Mouse (Mus musculus) ovary, adult 18-20 months (tissue): ENCODE measurements around the gene Ing4.
"Not testable (repeated sequence)": the region's sequence is repeated elsewhere in the genome, so short reads cannot be mapped to it uniquely, and the experiment has no call there.

Experiments
- DNase-seq: peaks from one replicate; pipeline ENCODE4 v3.0.0; 2022; ENCODE audit warnings: low spot score, mixed read lengths

The Ing4 gene

GRCm38 (mm10) chr6:125039533-125040153, at the start of gene Ing4:
Gene Ing4 (plus strand): TSS chr6:125039760.
- peak; percentile 88 for DNase-seq

- no peak for DNase-seq
These were observed 47.3 kb upstream of the Ing4 start for GRCm38 (mm10) chr6:124992241-124992640.

GRCm38 (mm10) chr6:124993365-124993764, 46.2 kb upstream of the Ing4 start:
- peak; percentile 30 for DNase-seq

- no peak for DNase-seq
These were observed 45.7 kb upstream of the Ing4 start for GRCm38 (mm10) chr6:124993876-124994275.

- DNase-seq, result no peak
These were observed 44.3 kb upstream of the Ing4 start for GRCm38 (mm10) chr6:124995246-124995645.

GRCm38 (mm10) chr6:124995831-124996403, 43.6 kb upstream of the Ing4 start:
- no peak for DNase-seq

GRCm38 (mm10) chr6:124996551-124997501, 42.7 kb upstream of the Ing4 start, which contains the start of gene Pianp:
Gene Pianp (plus strand): TSS chr6:124996694.
- peak; percentile 43 for DNase-seq

- DNase-seq, result no peak
These were observed 41.5 kb upstream of the Ing4 start for GRCm38 (mm10) chr6:124998066-124998465.

GRCm38 (mm10) chr6:124999091-124999490, 40.5 kb upstream of the Ing4 start:
- DNase-seq, result no peak

- no peak for DNase-seq
These were observed 40.0 kb upstream of the Ing4 start for GRCm38 (mm10) chr6:124999546-124999945.

- DNase-seq, result no peak
These were observed 35.9 kb upstream of the Ing4 start for GRCm38 (mm10) chr6:125003706-125004105.

- DNase-seq, result no peak
These were observed 34.5 kb upstream of the Ing4 start for GRCm38 (mm10) chr6:125005086-125005485.

GRCm38 (mm10) chr6:125008060-125008459, 31.5 kb upstream of the Ing4 start:
- no peak for DNase-seq

- peak; percentile 99 for DNase-seq
These were observed 30.9 kb upstream of the Ing4 start for GRCm38 (mm10) chr6:125008586-125009128.

GRCm38 (mm10) chr6:125009129-125009180, 30.6 kb upstream of the Ing4 start, which contains the start of gene Zfp384:
Gene Zfp384 (plus strand): TSS chr6:125009145.
- no peak for DNase-seq

GRCm38 (mm10) chr6:125009181-125010073, 30.1 kb upstream of the Ing4 start:
- peak; percentile 74 for DNase-seq

- DNase-seq, result no peak
These were observed 21.9 kb upstream of the Ing4 start for GRCm38 (mm10) chr6:125017682-125018081.

- DNase-seq, result not testable (repeated sequence)
These were observed 9.0 kb upstream of the Ing4 start for GRCm38 (mm10) chr6:125030532-125030931.

- no peak for DNase-seq
These were observed 8.0 kb upstream of the Ing4 start for GRCm38 (mm10) chr6:125031604-125032003.

- DNase-seq, result no peak
These were observed 894 bp upstream of the Ing4 start for GRCm38 (mm10) chr6:125038666-125039065.

GRCm38 (mm10) chr6:125039131-125039530, 429 bp upstream of the Ing4 start:
- no peak for DNase-seq

- no peak for DNase-seq
These were observed 661 bp downstream of the Ing4 start for GRCm38 (mm10) chr6:125040221-125040620.
